Comparison of ENCODE assay signal across 8 mouse cellular contexts in the genomic region with DNA sequence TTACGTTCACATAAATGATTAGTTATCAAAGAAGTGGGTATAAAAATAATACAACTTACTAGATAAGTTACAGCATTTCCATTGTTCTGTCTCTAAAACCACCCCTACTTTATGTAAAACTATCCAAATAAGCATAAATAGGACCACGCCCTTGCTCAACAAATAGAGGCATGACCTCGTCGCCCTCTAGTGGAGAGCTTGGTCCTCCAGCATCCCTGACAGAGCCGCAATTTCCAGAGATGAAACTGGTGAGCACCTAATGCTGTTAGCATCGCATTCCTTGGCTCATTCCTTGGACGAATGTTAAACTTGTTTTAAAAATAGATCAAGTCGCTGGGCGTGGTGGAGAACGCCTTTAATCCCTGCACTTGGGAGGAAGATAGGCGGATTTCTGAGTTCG. TPM values are rescaled to one million over a fixed set of nuclear protein-coding genes. Genes with fewer than 3 reads are reported as not detected.
DNase-seq lines count a peak whose midpoint lies in the region; ATAC-seq and TF ChIP-seq lines count a peak whose summit lies in the region.

No protein-coding gene starts in this region.

- TF ChIP-seq POLR2A in bone marrow, adult 2 months (IDR thresholded peaks at IDR 0.05; ENCODE audit: borderline replicate concordance, control insufficient read depth, low read depth, low read length) = no peak
- TF ChIP-seq POLR2A in small intestine, adult 2 months (IDR thresholded peaks at IDR 0.05; ENCODE audit: low read depth, low read length) = no peak

- no peaks in the 10 kb centered on the region for H3K4me1 ChIP-seq in midbrain, embryonic 10.5 days
- H3K4me1 ChIP-seq in midbrain, embryonic 13.5 days (replicated peaks) = no peaks in the 10 kb centered on the region
- H3K4me1 ChIP-seq in bone marrow, adult 2 months (ENCODE audit: control insufficient read depth, insufficient read depth, low read length) = no peaks in the 10 kb centered on the region; the same call in 1 of the 2 replicates
- peaks cover 22% of the 10 kb centered on the region for H3K4me1 ChIP-seq in liver, embryonic 12.5 days
- H3K4me1 ChIP-seq in small intestine, adult 2 months (ENCODE audit: control insufficient read depth, insufficient read depth, insufficient read length, low read length) = no peaks in the 10 kb centered on the region

- no peak overlapping the region for H3K4me3 ChIP-seq in midbrain, embryonic 10.5 days
- H3K4me3 ChIP-seq in midbrain, embryonic 13.5 days (replicated peaks) = no peak overlapping the region
- H3K4me3 ChIP-seq in bone marrow, adult 2 months (replicated peaks; ENCODE audit: control insufficient read depth, low read depth, low read length) = no peak overlapping the region
- no peak overlapping the region for H3K4me3 ChIP-seq in liver, embryonic 12.5 days
- H3K4me3 ChIP-seq in small intestine, adult 2 months (ENCODE audit: low read depth, low read length) = no peak overlapping the region

- ATAC-seq in midbrain, embryonic 13.5 days = no peak
- peak; percentile 90 for ATAC-seq in granulocyte monocyte progenitor cell, adult 5-6 weeks (replicated peaks; ENCODE audit: poor library complexity, severe bottlenecking)
- peak; percentile 66 for ATAC-seq in liver, embryonic 12.5 days

- H3K27me3 ChIP-seq in midbrain, embryonic 10.5 days (ENCODE audit: low read depth, poor library complexity, severe bottlenecking) = no peaks in the 10 kb centered on the region
- H3K27me3 ChIP-seq in midbrain, embryonic 13.5 days = no peaks in the 10 kb centered on the region
- H3K27me3 ChIP-seq in liver, embryonic 12.5 days (replicated peaks) = no peaks in the 10 kb centered on the region
- no peaks in the 10 kb centered on the region for H3K27me3 ChIP-seq in small intestine, adult 2 months (ENCODE audit: control insufficient read depth, insufficient read depth, low read length)

- DNase-seq in adrenal gland, adult 2 months = peak; percentile 15
- DNase-seq in adrenal gland, adult 8-10 months = no peak
- DNase-seq in midbrain, embryonic 10.5 days (ENCODE audit: low spot score) = peak; percentile 47

- peak; percentile 83 for TF ChIP-seq CTCF in bone marrow, adult 2 months (IDR thresholded peaks at IDR 0.05; ENCODE audit: control insufficient read depth, insufficient read depth, low read length)
- peak; percentile 69; the same call in 1 of the 2 replicates for TF ChIP-seq CTCF in small intestine, adult 2 months (IDR thresholded peaks at IDR 0.05; ENCODE audit: extremely low read depth, insufficient read length, insufficient replicate concordance, low read depth, low read length)

- WGBS in midbrain, embryonic 10.5 days = 38% methylated on average over 12 of the region's 12 CpGs
- WGBS in midbrain, embryonic 13.5 days = 47% methylated on average over 12 of the region's 12 CpGs
- 34% methylated on average over 12 of the region's 12 CpGs for WGBS in bone marrow, adult 2 months
- WGBS in liver, embryonic 12.5 days (ENCODE audit: insufficient replicate concordance) = 25% methylated on average over 12 of the region's 12 CpGs
- WGBS in small intestine, adult 2 months = 32% methylated on average over 12 of the region's 12 CpGs

- no peak overlapping the region for H3K4me2 ChIP-seq in midbrain, embryonic 13.5 days (replicated peaks)
- H3K4me2 ChIP-seq in liver, embryonic 12.5 days = no peak overlapping the region

- H3K9me3 ChIP-seq in midbrain, embryonic 10.5 days (replicated peaks) = 0 out of 2 replicates have a peak, but pooled peaks cover 2% of the 10 kb centered on the region
- H3K9me3 ChIP-seq in midbrain, embryonic 13.5 days = no peaks in the 10 kb centered on the region
- H3K9me3 ChIP-seq in liver, embryonic 12.5 days (replicated peaks) = no peaks in the 10 kb centered on the region

- H3K36me3 ChIP-seq in midbrain, embryonic 10.5 days = no peaks in the 10 kb centered on the region
- no peaks in the 10 kb centered on the region for H3K36me3 ChIP-seq in midbrain, embryonic 13.5 days
- H3K36me3 ChIP-seq in liver, embryonic 12.5 days = no peaks in the 10 kb centered on the region
- H3K36me3 ChIP-seq in small intestine, adult 2 months (ENCODE audit: control insufficient read depth, insufficient read depth, low read length) = no peaks in the 10 kb centered on the region

- no peak overlapping the region for H3K27ac ChIP-seq in midbrain, embryonic 10.5 days (replicated peaks)
- H3K27ac ChIP-seq in midbrain, embryonic 13.5 days = no peak overlapping the region
- no peak overlapping the region for H3K27ac ChIP-seq in bone marrow, adult 2 months (ENCODE audit: control insufficient read depth, insufficient read depth, low read depth, low read length, poor library complexity)
- H3K27ac ChIP-seq in liver, embryonic 12.5 days = no peak overlapping the region
- no peak overlapping the region for H3K27ac ChIP-seq in small intestine, adult 2 months (ENCODE audit: insufficient read depth, low read depth, low read length)

- no peak overlapping the region for H3K9ac ChIP-seq in midbrain, embryonic 13.5 days (replicated peaks)
- no peak overlapping the region for H3K9ac ChIP-seq in liver, embryonic 12.5 days

RNA-seq across cellular contexts. Expression of a gene that starts 9.7 kb away (rescaled TPM):
- total RNA-seq in adrenal gland, adult 2 months (2021) = 1 to 10 TPM; 3.9 to 5.1 TPM
- polyA plus RNA-seq in adrenal gland, adult 2 months (2012; rRNA removed) = 0.35 and 0.52 TPM in 2 replicates
- total RNA-seq in adrenal gland, adult 8-10 months (2022) = 10 to 100 TPM in 1 of 4 experiments, 1 to 10 TPM in 3; 5.7 to 10.3 (median 7.2) TPM
- 8.8 and 9.1 TPM in 2 replicates for polyA plus RNA-seq in midbrain, embryonic 10.5 days (2016; fragmentation: Nextera tagmentation; extraction: Ambion mirVana)
- 5.2 and 5.8 TPM in 2 replicates for polyA plus RNA-seq in midbrain, embryonic 13.5 days (2015; fragmentation: Nextera tagmentation; extraction: Ambion mirVana)
- 2.9 and 3.4 TPM in 2 replicates for polyA plus RNA-seq in bone marrow, adult 2 months (2011; ENCODE audit: insufficient read depth, insufficient read length, low replicate concordance, missing spikeins)
- total RNA-seq in granulocyte monocyte progenitor cell, adult 5-6 weeks (2014; fragmentation: Nextera tagmentation) = 3.2 and 10.4 TPM in 2 replicates
- 4.4 and 5.4 TPM in 2 replicates for total RNA-seq in granulocyte monocyte progenitor cell, adult 5-6 weeks (2017)
- polyA plus RNA-seq in liver, embryonic 12.5 days (2016; fragmentation: Nextera tagmentation; extraction: Ambion mirVana) = 5.2 and 5.9 TPM in 2 replicates
- 0.11 and 0.14 TPM in 2 replicates for polyA plus RNA-seq in small intestine, adult 2 months (2012; rRNA removed)

RNA-seq across cellular contexts. Expression of a gene that starts 9.8 kb away (rescaled TPM):
- total RNA-seq in adrenal gland, adult 2 months (2021) = 1 to 10 TPM; 5.0 to 6.8 TPM
- polyA plus RNA-seq in adrenal gland, adult 2 months (2012; rRNA removed) = 0.19 TPM in 1 of 2 replicates, not detected in the other
- 1 to 10 TPM; 3.4 to 7.9 (median 5.7) TPM for total RNA-seq in adrenal gland, adult 8-10 months (2022)
- polyA plus RNA-seq in midbrain, embryonic 10.5 days (2016; fragmentation: Nextera tagmentation; extraction: Ambion mirVana) = 1.7 and 2.7 TPM in 2 replicates
- 2.6 and 3.1 TPM in 2 replicates for polyA plus RNA-seq in midbrain, embryonic 13.5 days (2015; fragmentation: Nextera tagmentation; extraction: Ambion mirVana)
- polyA plus RNA-seq in bone marrow, adult 2 months (2011; ENCODE audit: insufficient read depth, insufficient read length, low replicate concordance, missing spikeins) = 1.7 and 4.8 TPM in 2 replicates
- total RNA-seq in granulocyte monocyte progenitor cell, adult 5-6 weeks (2014; fragmentation: Nextera tagmentation) = 0.26 and 1.0 TPM in 2 replicates
- 0.26 and 1.6 TPM in 2 replicates for total RNA-seq in granulocyte monocyte progenitor cell, adult 5-6 weeks (2017)
- polyA plus RNA-seq in liver, embryonic 12.5 days (2016; fragmentation: Nextera tagmentation; extraction: Ambion mirVana) = 1.7 and 2.3 TPM in 2 replicates
- polyA plus RNA-seq in small intestine, adult 2 months (2012; rRNA removed) = not detected in 2 replicates

RNA-seq across cellular contexts. Expression of a gene that starts 45.5 kb away (rescaled TPM):
- total RNA-seq in adrenal gland, adult 2 months (2021) = 1 to 10 TPM; 4.3 to 4.7 TPM
- polyA plus RNA-seq in adrenal gland, adult 2 months (2012; rRNA removed) = 1.7 and 2.0 TPM in 2 replicates
- total RNA-seq in adrenal gland, adult 8-10 months (2022) = 1 to 10 TPM; 3.9 to 9.8 (median 7.4) TPM
- 0.35 and 0.57 TPM in 2 replicates for polyA plus RNA-seq in midbrain, embryonic 10.5 days (2016; fragmentation: Nextera tagmentation; extraction: Ambion mirVana)
- 0.35 TPM in 2 replicates for polyA plus RNA-seq in midbrain, embryonic 13.5 days (2015; fragmentation: Nextera tagmentation; extraction: Ambion mirVana)
- polyA plus RNA-seq in bone marrow, adult 2 months (2011; ENCODE audit: insufficient read depth, insufficient read length, low replicate concordance, missing spikeins) = 0.67 TPM in 1 of 2 replicates, not detected in the other
- 0.11 TPM in 1 of 2 replicates, not detected in the other for total RNA-seq in granulocyte monocyte progenitor cell, adult 5-6 weeks (2014; fragmentation: Nextera tagmentation)
- total RNA-seq in granulocyte monocyte progenitor cell, adult 5-6 weeks (2017) = not detected in 2 replicates
- 0.25 and 0.30 TPM in 2 replicates for polyA plus RNA-seq in liver, embryonic 12.5 days (2016; fragmentation: Nextera tagmentation; extraction: Ambion mirVana)
- polyA plus RNA-seq in small intestine, adult 2 months (2012; rRNA removed) = 0.51 and 0.70 TPM in 2 replicates
